Mouse (Mus musculus) heart, embryonic 15.5 days (tissue): ENCODE data around the gene Apoa2. TPM values are rescaled to one million over a fixed set of nuclear protein-coding genes. Genes with fewer than 3 reads are reported as not detected.
"Not testable (repeated sequence)": the region's sequence is repeated elsewhere in the genome, so short reads cannot be mapped to it uniquely, and the experiment has no call there.

ENCODE experiments used
- ATAC-seq: fragments of 200-750 bp; cut with Nextera tagmentation; replicated peaks from 2 replicates; pipeline ENCODE4 v1.8.0; 2017; ENCODE audit warnings: low read depth, moderate TSS enrichment; ENCODE audit not compliant: insufficient number of reproducible peaks, insufficient read depth, low FRiP score
- H3K27ac ChIP-seq: fragments of 300-500 bp; sonication (generic); 2 replicates; pipeline ENCODE4 v1.5.1; 2015; ENCODE audit warnings: mild to moderate bottlenecking, inconsistent platforms
- H3K27me3 ChIP-seq: fragments of 300-500 bp; sonication (generic); 2 replicates; pipeline ENCODE4 v1.6.1; 2015; ENCODE audit warnings: inconsistent platforms
- H3K36me3 ChIP-seq: fragments of 300-500 bp; sonication (generic); 2 replicates; pipeline ENCODE4 v1.6.1; 2015; ENCODE audit warnings: mild to moderate bottlenecking, inconsistent platforms
- H3K4me1 ChIP-seq: fragments of 300-500 bp; sonication (generic); replicated peaks from 2 replicates; pipeline ENCODE4 v1.6.1; 2015; ENCODE audit warnings: inconsistent platforms
- H3K4me2 ChIP-seq: fragments of 300-500 bp; sonication (generic); 2 replicates; pipeline ENCODE4 v1.6.1; 2015; ENCODE audit warnings: inconsistent platforms, mild to moderate bottlenecking, moderate library complexity
- H3K4me3 ChIP-seq: fragments of 300-500 bp; sonication (generic); 2 replicates; pipeline ENCODE4 v1.5.1; 2015; ENCODE audit warnings: mild to moderate bottlenecking, inconsistent platforms
- H3K9ac ChIP-seq: fragments of 300-500 bp; sonication (generic); 2 replicates; pipeline ENCODE4 v1.6.1; 2015; ENCODE audit warnings: mild to moderate bottlenecking, inconsistent platforms
- H3K9me3 ChIP-seq: fragments of 300-500 bp; sonication (generic); replicated peaks from 2 replicates; pipeline ENCODE4 v1.6.1; 2016; ENCODE audit warnings: inconsistent platforms
- WGBS: fragments of 180-500 bp; shearing (Covaris S2); methylation state at CpG from one replicate; pipeline ENCODE4 v1.1.7; 2015; ENCODE audit warnings: mixed read lengths; 5-methylcytosine and 5-hydroxymethylcytosine counted together
- polyA plus RNA-seq: library from polyadenylated mRNA; unstranded; fragments of >200 nt; fragmentation: Nextera tagmentation; extraction: Ambion mirVana; gene quantifications from 2 replicates; pipeline ENCODE4 v1.2.1, GENCODE M21; 2015

The Apoa2 gene
- polyA plus RNA-seq, 1 experiment from 2014 or later, result 9.2 TPM

- no peak for ATAC-seq
- Histone ChIP-seq H3K27ac (no peak overlapping the region), H3K9me3 (no peaks in the 10 kb centered on the region), H3K4me2 (no peak overlapping the region), H3K36me3 (peaks cover 85% of the 10 kb centered on the region), H3K4me1 (peaks cover 17% of the 10 kb centered on the region), H3K4me3 (no peak overlapping the region), H3K9ac (no peak overlapping the region), H3K27me3 (no peaks in the 10 kb centered on the region)
- WGBS, result 88% methylated on average over 10 of the region's 10 CpGs
Measured at GRCm38 (mm10) chr1:171240911-171241310, 16.1 kb downstream of the Apoa2 start.

- H3K4me3 ChIP-seq, H3K9me3 ChIP-seq, H3K27ac ChIP-seq, ATAC-seq, H3K9ac ChIP-seq, H3K27me3 ChIP-seq, H3K4me2 ChIP-seq: not testable (repeated sequence)
- Histone ChIP-seq H3K36me3 (peaks cover 77% of the 10 kb centered on the region), H3K4me1 (peaks cover 20% of the 10 kb centered on the region)
- WGBS, result 87% methylated on average over 12 of the region's 12 CpGs
Measured at GRCm38 (mm10) chr1:171241952-171242351, 17.1 kb downstream of the Apoa2 start.

DNA sequence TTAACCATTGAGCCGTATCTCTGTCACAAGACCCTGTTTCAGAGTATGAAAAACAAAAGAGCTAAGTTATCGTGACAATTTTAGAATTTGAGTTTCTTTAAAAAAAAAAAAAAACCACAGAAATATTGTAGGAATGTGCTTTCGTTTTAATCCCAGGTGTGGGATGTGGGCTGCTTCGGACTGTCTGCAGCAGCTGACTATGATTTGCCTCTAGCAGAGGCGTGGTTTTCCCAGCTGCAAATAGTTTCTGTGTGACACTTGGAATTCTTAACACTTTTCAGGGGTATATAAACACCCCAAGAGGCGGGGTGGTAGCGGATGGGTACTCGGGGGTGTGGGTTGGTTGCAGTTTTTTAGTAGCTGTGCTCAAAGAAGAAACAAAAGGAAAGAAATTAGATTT lies 20.5 kb downstream of the Apoa2 start:
- Histone ChIP-seq H3K4me3 (no peak overlapping the region), H3K36me3 (peaks cover 43% of the 10 kb centered on the region)
- WGBS, result 80% methylated on average over 8 of the region's 8 CpGs

GRCm38 (mm10) chr1:171246709-171247452 lies 22.0 kb downstream of the Apoa2 start:
- H3K4me1 ChIP-seq, result peaks cover 49% of the 10 kb centered on the region
- H3K4me2 ChIP-seq, result peak overlapping the region; percentile 83
- WGBS, result under 1% methylated on average over 41 of the region's 41 CpGs
- peak overlapping the region; percentile 70 for H3K4me3 ChIP-seq
- peak; percentile 89 for ATAC-seq
- peak overlapping the region; percentile 93 for H3K27ac ChIP-seq
- H3K9me3 ChIP-seq, result no peaks in the 10 kb centered on the region
- peaks cover 3% of the 10 kb centered on the region; the same call in 1 of the 2 replicates for H3K27me3 ChIP-seq
- peaks cover 28% of the 10 kb centered on the region for H3K36me3 ChIP-seq
- H3K9ac ChIP-seq, result peak overlapping the region; percentile 83

More for the DNA sequence above, 20.5 kb downstream of the Apoa2 start:
- Histone ChIP-seq H3K4me1 (peaks cover 39% of the 10 kb centered on the region), H3K9me3 (no peaks in the 10 kb centered on the region), H3K4me2 (peak overlapping the region; percentile 72; the same call in 1 of the 2 replicates), H3K27ac (peak overlapping the region; percentile 5; the same call in 1 of the 2 replicates), H3K9ac (no peak overlapping the region), H3K27me3 (no peaks in the 10 kb centered on the region)
- ATAC-seq, result no peak

DNA sequence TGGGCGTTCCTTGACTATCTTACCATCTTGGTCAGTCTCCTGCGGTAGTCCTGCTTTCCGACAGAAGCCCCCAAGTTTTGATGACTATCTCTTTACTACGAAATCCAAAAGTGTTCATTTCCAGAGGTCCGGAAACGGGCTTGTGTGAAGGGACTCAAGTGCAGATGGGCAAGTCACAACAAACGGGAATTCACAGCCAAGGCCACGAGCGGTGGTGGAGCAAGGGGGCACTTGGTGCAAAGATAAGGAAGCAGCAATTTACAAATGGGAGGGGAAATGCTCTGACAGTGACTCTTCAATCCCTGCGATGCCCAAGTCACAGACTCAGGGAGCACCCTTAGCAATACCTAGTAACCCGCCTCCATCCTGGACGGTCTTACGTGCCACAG lies 22.6 kb downstream of the Apoa2 start:
- Histone ChIP-seq H3K36me3 (peaks cover 23% of the 10 kb centered on the region), H3K4me3 (peak overlapping the region; percentile 70), H3K9ac (peak overlapping the region; percentile 52; the same call in 1 of the 2 replicates), H3K27ac (peak overlapping the region; percentile 93), H3K9me3 (no peaks in the 10 kb centered on the region), H3K4me2 (peak overlapping the region; percentile 83), H3K27me3 (peaks cover 3% of the 10 kb centered on the region; the same call in 1 of the 2 replicates), H3K4me1 (peaks cover 55% of the 10 kb centered on the region)
- ATAC-seq, result no peak
- WGBS, result 8% methylated on average over 13 of the region's 13 CpGs

- Histone ChIP-seq H3K9ac (no peak overlapping the region), H3K4me1 (peaks cover 58% of the 10 kb centered on the region), H3K4me2 (peak overlapping the region; percentile 83), H3K9me3 (no peaks in the 10 kb centered on the region), H3K36me3 (peaks cover 18% of the 10 kb centered on the region), H3K27ac (peak overlapping the region; percentile 93), H3K4me3 (peak overlapping the region; percentile 70; the same call in 1 of the 2 replicates), H3K27me3 (peaks cover 3% of the 10 kb centered on the region; the same call in 1 of the 2 replicates)
- 27% methylated on average over 4 of the region's 4 CpGs for WGBS
- no peak for ATAC-seq
Measured at GRCm38 (mm10) chr1:171247916-171248315, 23.1 kb downstream of the Apoa2 start.

GRCm38 (mm10) chr1:171248386-171249226 lies 23.8 kb downstream of the Apoa2 start:
- peak overlapping the region; percentile 83; the same call in 1 of the 2 replicates for H3K4me2 ChIP-seq

GRCm38 (mm10) chr1:171249913-171250600 lies 25.2 kb downstream of the Apoa2 start, which contains the start of gene Adamts4:
Adamts4 (plus strand) TSS chr1:171250421.
- 20% methylated on average over 5 of the region's 5 CpGs for WGBS
- peak within 1 kb of the TSS; percentile 93 for H3K27ac ChIP-seq
- peak within 1 kb of the TSS; percentile 42 for H3K4me3 ChIP-seq
- ATAC-seq, result no peak
- peak within 1 kb of the TSS; percentile 63 for H3K4me2 ChIP-seq
- H3K9ac ChIP-seq, result peak within 1 kb of the TSS; percentile 43
- H3K9me3 ChIP-seq, result no peaks in the 10 kb centered on the region
- H3K27me3 ChIP-seq, result peaks cover 3% of the 10 kb centered on the region; the same call in 1 of the 2 replicates
- peaks cover 7% of the 10 kb centered on the region; the same call in 1 of the 2 replicates for H3K36me3 ChIP-seq
- H3K4me1 ChIP-seq, result peaks cover 57% of the 10 kb centered on the region

More at GRCm38 (mm10) chr1:171248386-171249226, 23.8 kb downstream of the Apoa2 start:
- Histone ChIP-seq H3K4me1 (peaks cover 58% of the 10 kb centered on the region), H3K27me3 (peaks cover 3% of the 10 kb centered on the region; the same call in 1 of the 2 replicates), H3K9ac (no peak overlapping the region), H3K27ac (peak overlapping the region; percentile 93), H3K4me3 (no peak overlapping the region), H3K36me3 (peaks cover 11% of the 10 kb centered on the region), H3K9me3 (no peaks in the 10 kb centered on the region)
- no peak for ATAC-seq
- WGBS, result 47% methylated on average over 3 of the region's 3 CpGs

DNA sequence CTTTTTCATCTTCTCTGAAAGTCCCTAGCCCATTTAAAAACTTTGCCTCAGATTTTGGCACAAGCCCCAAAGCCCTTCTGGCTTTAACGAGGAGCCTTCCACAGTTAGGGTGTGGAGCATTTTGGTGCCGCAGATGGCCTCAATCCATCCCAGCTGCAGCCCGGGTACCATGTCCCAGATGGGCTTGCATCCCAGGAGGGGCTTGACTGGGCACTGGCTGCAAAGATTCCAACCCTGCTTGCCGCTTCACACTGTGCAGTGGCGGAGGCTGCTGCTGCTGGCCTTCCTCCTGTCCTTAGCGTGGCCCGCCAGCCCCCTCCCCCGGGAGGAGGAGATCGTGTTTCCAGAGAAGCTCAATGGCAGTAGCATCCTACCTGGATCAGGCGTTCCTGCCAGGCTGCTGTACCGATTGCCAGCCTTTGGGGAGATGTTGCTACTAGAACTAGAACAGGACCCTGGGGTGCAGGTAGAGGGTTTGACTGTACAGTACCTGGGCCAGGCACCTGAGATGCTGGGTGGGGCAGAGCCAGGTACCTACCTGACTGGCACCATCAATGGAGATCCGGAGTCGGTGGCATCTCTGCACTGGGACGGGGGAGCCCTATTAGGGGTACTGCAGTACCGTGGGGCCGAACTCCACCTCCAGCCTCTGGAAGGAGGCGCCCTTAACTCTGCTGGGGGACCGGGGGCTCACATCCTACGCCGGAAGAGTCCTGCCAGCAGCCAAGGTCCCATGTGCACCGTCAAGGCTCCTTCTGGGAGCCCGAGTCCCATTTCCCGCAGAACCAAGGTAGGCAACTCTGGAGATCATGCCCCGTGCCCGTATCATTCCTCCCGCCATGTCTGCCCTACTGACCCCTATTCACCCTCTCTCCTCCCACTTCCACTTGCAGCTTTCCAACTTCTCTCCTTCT lies 26.1 kb downstream of the Apoa2 start, which contains the start of gene Ndufs2:
TSS of gene Ndufs2 (minus strand) at position 709 of the 914 bp plus-strand sequence.
- H3K36me3 ChIP-seq, result no peaks in the 10 kb centered on the region
- H3K27ac ChIP-seq, result peak within 1 kb of the TSS; percentile 77
- 22% methylated on average over 26 of the region's 26 CpGs for WGBS
- peak within 1 kb of the TSS; percentile 42 for H3K4me3 ChIP-seq
- ATAC-seq, result no peak
- H3K4me2 ChIP-seq, result peak within 1 kb of the TSS; percentile 63
- no peaks in the 10 kb centered on the region for H3K9me3 ChIP-seq
- peaks cover 48% of the 10 kb centered on the region for H3K4me1 ChIP-seq
- H3K9ac ChIP-seq, result peak within 1 kb of the TSS; percentile 43
- H3K27me3 ChIP-seq, result peaks cover 3% of the 10 kb centered on the region; the same call in 1 of the 2 replicates
